Mouse (Mus musculus) brain, embryonic 14.5 days (tissue): Measurements from ENCODE around the gene Actr3. TPM values are rescaled to one million over a fixed set of nuclear protein-coding genes. Genes with fewer than 3 reads are reported as not detected.
"Not testable (repeated sequence)": the region's sequence is repeated elsewhere in the genome, so short reads cannot be mapped to it uniquely, and the experiment has no call there.

Source experiments
- DNase-seq: peaks from one replicate; pipeline ENCODE4 v3.0.0-alpha.2; 2011; ENCODE audit warnings: low read depth
- CTCF ChIP-seq: fragments of 200-500 bp; IDR thresholded peaks from 2 replicates; pipeline ENCODE4 v1.5.1; 2012; ENCODE audit warnings: inconsistent platforms, mild to moderate bottlenecking, moderate library complexity, borderline replicate concordance; ENCODE audit not compliant: insufficient read depth, insufficient read length; ENCODE audit errors: extremely low read depth
- POLR2A ChIP-seq: fragments of 200-500 bp; IDR thresholded peaks from 2 replicates; pipeline ENCODE4 v1.6.1; 2012; ENCODE audit warnings: mild to moderate bottlenecking, inconsistent platforms, borderline replicate concordance; ENCODE audit not compliant: poor library complexity, insufficient read depth, insufficient read length, severe bottlenecking; ENCODE audit errors: extremely low read depth
- polyA plus RNA-seq: library from polyadenylated mRNA; depleted of rRNA; stranded (reverse); fragments of >200 nt; gene quantifications from 2 replicates; pipeline ENCODE4 v1.2.3, GENCODE M21; 2012

Gene Actr3
- polyA plus RNA-seq, 1 experiment: 133 TPM

GRCm38 (mm10) chr1:125431286-125431685, 4.2 kb downstream of the Actr3 start:
- DNase-seq: no peak
- no peak for TF ChIP-seq POLR2A
- no peak for TF ChIP-seq CTCF

- DNase-seq: no peak
- no peak for TF ChIP-seq CTCF
- no peak for TF ChIP-seq POLR2A
Observed at GRCm38 (mm10) chr1:125430737-125431136, 4.8 kb downstream of the Actr3 start.

- TF ChIP-seq CTCF (no peak), POLR2A (no peak)
- no peak for DNase-seq
Observed at GRCm38 (mm10) chr1:125429984-125430383, 5.5 kb downstream of the Actr3 start.

GRCm38 (mm10) chr1:125428315-125428714, 7.2 kb downstream of the Actr3 start:
- TF ChIP-seq POLR2A (no peak), CTCF (no peak)
- peak; percentile 6 for DNase-seq

- DNase-seq: no peak
- no peak for TF ChIP-seq CTCF
- no peak for TF ChIP-seq POLR2A
Observed at GRCm38 (mm10) chr1:125426387-125427045, 9.0 kb downstream of the Actr3 start.

GRCm38 (mm10) chr1:125419906-125420305, 15.6 kb downstream of the Actr3 start:
- no peak for DNase-seq
- TF ChIP-seq POLR2A: no peak
- no peak for TF ChIP-seq CTCF

- TF ChIP-seq POLR2A (no peak), CTCF (no peak)
- DNase-seq: no peak
Observed at GRCm38 (mm10) chr1:125418732-125419131, 16.8 kb downstream of the Actr3 start.

GRCm38 (mm10) chr1:125407220-125407619, 28.3 kb downstream of the Actr3 start:
- no peak for DNase-seq
- TF ChIP-seq CTCF (no peak), POLR2A (no peak)

- no peak for DNase-seq
- TF ChIP-seq CTCF (no peak), POLR2A (no peak)
Observed at GRCm38 (mm10) chr1:125395391-125395790, 40.1 kb downstream of the Actr3 start.

GRCm38 (mm10) chr1:125393324-125393723, 42.2 kb downstream of the Actr3 start:
- DNase-seq: not testable (repeated sequence)

GRCm38 (mm10) chr1:125390065-125390754, 45.3 kb downstream of the Actr3 start:
- not testable (repeated sequence) for DNase-seq

GRCm38 (mm10) chr1:125389634-125390033, 45.9 kb downstream of the Actr3 start:
- DNase-seq: not testable (repeated sequence)

GRCm38 (mm10) chr1:125388370-125388769, 47.2 kb downstream of the Actr3 start:
- TF ChIP-seq POLR2A: no peak
- TF ChIP-seq CTCF: no peak
- no peak for DNase-seq

GRCm38 (mm10) chr1:125386217-125386616, 49.3 kb downstream of the Actr3 start:
- TF ChIP-seq POLR2A (no peak), CTCF (no peak)
- DNase-seq: no peak
